ENCODE assay signal across 8 mouse cellular contexts in genomic region chr2:26388682-26389153, GRCm38 (mm10). TPM values are rescaled to one million over a fixed set of nuclear protein-coding genes. Genes with fewer than 3 reads are reported as not detected.
DNase-seq lines count a peak whose midpoint lies in the region; ATAC-seq and TF ChIP-seq lines count a peak whose summit lies in the region.

No protein-coding gene starts in this region.

- peaks cover 73% of the 10 kb centered on the region for H3K36me3 ChIP-seq in lung, embryonic 14.5 days (ENCODE audit: insufficient read depth)
- peaks cover 43% of the 10 kb centered on the region for H3K36me3 ChIP-seq in forebrain, embryonic 16.5 days (ENCODE audit: control insufficient read depth, insufficient read depth)
- H3K36me3 ChIP-seq in liver, embryonic 15.5 days (replicated peaks): peaks cover 72% of the 10 kb centered on the region
- peaks cover 18% of the 10 kb centered on the region; the same call in 1 of the 2 replicates for H3K36me3 ChIP-seq in stomach, embryonic 16.5 days (ENCODE audit: control insufficient read depth, insufficient read depth, low read length)

- H3K27ac ChIP-seq in lung, embryonic 14.5 days (ENCODE audit: low read depth): peak overlapping the region; percentile 58; the same call in 1 of the 2 replicates
- H3K27ac ChIP-seq in forebrain, embryonic 16.5 days (ENCODE audit: low read length): peak overlapping the region; percentile 62; the same call in 1 of the 2 replicates
- H3K27ac ChIP-seq in liver, embryonic 15.5 days (replicated peaks): peak overlapping the region; percentile 83
- peak overlapping the region; percentile 49 for H3K27ac ChIP-seq in stomach, embryonic 16.5 days (ENCODE audit: low read length)

- H3K27me3 ChIP-seq in lung, embryonic 14.5 days (ENCODE audit: insufficient read depth, low read length): no peaks in the 10 kb centered on the region
- H3K27me3 ChIP-seq in forebrain, embryonic 16.5 days (replicated peaks; ENCODE audit: control insufficient read depth, insufficient read depth, low read length): no peaks in the 10 kb centered on the region
- no peaks in the 10 kb centered on the region for H3K27me3 ChIP-seq in liver, embryonic 15.5 days
- no peaks in the 10 kb centered on the region for H3K27me3 ChIP-seq in stomach, embryonic 16.5 days (ENCODE audit: control insufficient read depth, insufficient read depth, low read length)

- H3K4me3 ChIP-seq in lung, embryonic 14.5 days (ENCODE audit: low read depth, low read length): peak overlapping the region; percentile 98
- peak overlapping the region; percentile 97 for H3K4me3 ChIP-seq in forebrain, embryonic 16.5 days (replicated peaks; ENCODE audit: low read length)
- H3K4me3 ChIP-seq in liver, embryonic 15.5 days (replicated peaks): peak overlapping the region; percentile 95
- H3K4me3 ChIP-seq in stomach, embryonic 16.5 days (replicated peaks; ENCODE audit: low read length): peak overlapping the region; percentile 94

- no peaks in the 10 kb centered on the region for H3K9me3 ChIP-seq in lung, embryonic 14.5 days (ENCODE audit: low read depth, low read length)
- no peaks in the 10 kb centered on the region for H3K9me3 ChIP-seq in forebrain, embryonic 16.5 days (ENCODE audit: control insufficient read depth, low read length)
- H3K9me3 ChIP-seq in liver, embryonic 15.5 days (replicated peaks): no peaks in the 10 kb centered on the region
- H3K9me3 ChIP-seq in stomach, embryonic 16.5 days (replicated peaks; ENCODE audit: control insufficient read depth, low read length): no peaks in the 10 kb centered on the region

- no peak for DNase-seq in cerebellum, adult 9-10 months
- no peak for DNase-seq in lung, embryonic 14.5 days
- no peak for DNase-seq in lung, postnatal 36 days
- DNase-seq in spleen, postnatal 36 days (ENCODE audit: low spot score in 2 of 2): no peak

- WGBS in lung, embryonic 14.5 days: under 1% methylated on average over 43 of the region's 45 CpGs
- WGBS in forebrain, embryonic 16.5 days: under 1% methylated on average over 31 of the region's 45 CpGs
- WGBS in liver, embryonic 15.5 days (ENCODE audit: insufficient replicate concordance): under 1% methylated on average over 45 of the region's 45 CpGs
- under 1% methylated on average over 45 of the region's 45 CpGs for WGBS in stomach, embryonic 16.5 days

- 0 out of 2 replicates have a peak, but pooled peaks have one; percentile 54 for ATAC-seq in cerebellum, adult (ENCODE audit: insufficient number of reproducible peaks, low FRiP score, low TSS enrichment)
- ATAC-seq in lung, embryonic 14.5 days (ENCODE audit: insufficient read depth): peak; percentile 57
- ATAC-seq in forebrain, embryonic 16.5 days: peak; percentile 61
- ATAC-seq in liver, embryonic 15.5 days (ENCODE audit: insufficient read depth): peak; percentile 53
- ATAC-seq in stomach, embryonic 16.5 days (ENCODE audit: insufficient read depth, low FRiP score): peak; percentile 52; the same call in 1 of the 2 replicates

- TF ChIP-seq CTCF in lung, embryonic 14.5 days (IDR thresholded peaks at IDR 0.05; ENCODE audit: low read depth): no peak

- peak overlapping the region; percentile 89 for H3K9ac ChIP-seq in lung, embryonic 14.5 days
- H3K9ac ChIP-seq in forebrain, embryonic 16.5 days (replicated peaks; ENCODE audit: low read depth, low read length): peak overlapping the region; percentile 81
- peak overlapping the region; percentile 84 for H3K9ac ChIP-seq in liver, embryonic 15.5 days
- peak overlapping the region; percentile 96 for H3K9ac ChIP-seq in stomach, embryonic 16.5 days (ENCODE audit: low read length)

- peaks cover 5% of the 10 kb centered on the region; the same call in 1 of the 2 replicates for H3K4me1 ChIP-seq in lung, embryonic 14.5 days (ENCODE audit: insufficient read depth)
- H3K4me1 ChIP-seq in forebrain, embryonic 16.5 days (replicated peaks; ENCODE audit: control insufficient read depth, insufficient read depth, low read length): peaks cover 22% of the 10 kb centered on the region
- peaks cover 32% of the 10 kb centered on the region for H3K4me1 ChIP-seq in liver, embryonic 15.5 days (replicated peaks)
- peaks cover 14% of the 10 kb centered on the region for H3K4me1 ChIP-seq in stomach, embryonic 16.5 days (ENCODE audit: control insufficient read depth, insufficient read depth, low read length)

- H3K4me2 ChIP-seq in lung, embryonic 14.5 days: peak overlapping the region; percentile 94
- peak overlapping the region; percentile 99 for H3K4me2 ChIP-seq in forebrain, embryonic 16.5 days (ENCODE audit: low read length)
- H3K4me2 ChIP-seq in liver, embryonic 15.5 days: peak overlapping the region; percentile 91
- H3K4me2 ChIP-seq in stomach, embryonic 16.5 days (ENCODE audit: low read depth, low read length): peak overlapping the region; percentile 83

RNA-seq across cellular contexts. Expression of gene Entr1, which starts 0.4 kb away (rescaled TPM):
- polyA plus RNA-seq in lung, embryonic 14.5 days (2014; fragmentation: Nextera tagmentation; extraction: Ambion mirVana): 103 and 116 TPM in 2 replicates
- 194 and 208 TPM in 2 replicates for polyA plus RNA-seq in forebrain, embryonic 16.5 days (2015; fragmentation: Nextera tagmentation; extraction: Ambion mirVana)
- 38.2 and 42.8 TPM in 2 replicates for polyA plus RNA-seq in liver, embryonic 15.5 days (2015; fragmentation: Nextera tagmentation; extraction: Ambion mirVana)
- polyA plus RNA-seq in stomach, embryonic 16.5 days (2015; fragmentation: Nextera tagmentation; extraction: Ambion mirVana): 98.7 and 105 TPM in 2 replicates

RNA-seq across cellular contexts. Expression of gene Pmpca, which starts 0.4 kb away (rescaled TPM):
- polyA plus RNA-seq in lung, embryonic 14.5 days (2014; fragmentation: Nextera tagmentation; extraction: Ambion mirVana): 97.4 and 104 TPM in 2 replicates
- 95.3 and 100 TPM in 2 replicates for polyA plus RNA-seq in forebrain, embryonic 16.5 days (2015; fragmentation: Nextera tagmentation; extraction: Ambion mirVana)
- polyA plus RNA-seq in liver, embryonic 15.5 days (2015; fragmentation: Nextera tagmentation; extraction: Ambion mirVana): 61.5 and 61.6 TPM in 2 replicates
- polyA plus RNA-seq in stomach, embryonic 16.5 days (2015; fragmentation: Nextera tagmentation; extraction: Ambion mirVana): 97.0 and 104 TPM in 2 replicates

RNA-seq across cellular contexts. Expression of gene Snapc4, which starts 8.3 kb away (rescaled TPM):
- polyA plus RNA-seq in lung, embryonic 14.5 days (2014; fragmentation: Nextera tagmentation; extraction: Ambion mirVana): 28.1 and 32.8 TPM in 2 replicates
- polyA plus RNA-seq in forebrain, embryonic 16.5 days (2015; fragmentation: Nextera tagmentation; extraction: Ambion mirVana): 32.1 and 42.6 TPM in 2 replicates
- 8.4 and 10.8 TPM in 2 replicates for polyA plus RNA-seq in liver, embryonic 15.5 days (2015; fragmentation: Nextera tagmentation; extraction: Ambion mirVana)
- polyA plus RNA-seq in stomach, embryonic 16.5 days (2015; fragmentation: Nextera tagmentation; extraction: Ambion mirVana): 25.8 and 26.1 TPM in 2 replicates

RNA-seq across cellular contexts. Expression of gene Inpp5e, which starts 20.3 kb away (rescaled TPM):
- polyA plus RNA-seq in lung, embryonic 14.5 days (2014; fragmentation: Nextera tagmentation; extraction: Ambion mirVana): 18.6 and 22.4 TPM in 2 replicates
- polyA plus RNA-seq in forebrain, embryonic 16.5 days (2015; fragmentation: Nextera tagmentation; extraction: Ambion mirVana): 19.8 and 23.9 TPM in 2 replicates
- 6.0 and 6.1 TPM in 2 replicates for polyA plus RNA-seq in liver, embryonic 15.5 days (2015; fragmentation: Nextera tagmentation; extraction: Ambion mirVana)
- 15.2 and 15.9 TPM in 2 replicates for polyA plus RNA-seq in stomach, embryonic 16.5 days (2015; fragmentation: Nextera tagmentation; extraction: Ambion mirVana)

RNA-seq across cellular contexts. Expression of gene Card9, which starts 28.0 kb away (rescaled TPM):
- polyA plus RNA-seq in lung, embryonic 14.5 days (2014; fragmentation: Nextera tagmentation; extraction: Ambion mirVana): 2.4 and 2.8 TPM in 2 replicates
- polyA plus RNA-seq in forebrain, embryonic 16.5 days (2015; fragmentation: Nextera tagmentation; extraction: Ambion mirVana): 2.2 and 2.3 TPM in 2 replicates
- polyA plus RNA-seq in liver, embryonic 15.5 days (2015; fragmentation: Nextera tagmentation; extraction: Ambion mirVana): 2.3 and 2.9 TPM in 2 replicates
- 1.1 and 1.5 TPM in 2 replicates for polyA plus RNA-seq in stomach, embryonic 16.5 days (2015; fragmentation: Nextera tagmentation; extraction: Ambion mirVana)
